Mouse (Mus musculus) cerebral cortex, adult 2 months (tissue): ENCODE measurements around the gene Mtmr11.

ENCODE experiments used
- WGBS: fragments of 180-500 bp; shearing (Covaris S2); methylation state at CpG from one replicate; pipeline ENCODE4 v1.1.7; 2018; 5-methylcytosine and 5-hydroxymethylcytosine counted together

Mtmr11 gene

GRCm38 (mm10) chr3:96209242-96209641, 47.4 kb downstream of the Mtmr11 start:
- WGBS, result 25% methylated on average over 15 of the region's 15 CpGs

- under 1% methylated on average over 12 of the region's 12 CpGs for WGBS
These were observed 57.4 kb downstream of the Mtmr11 start for GRCm38 (mm10) chr3:96219191-96219641.

GRCm38 (mm10) chr3:96219661-96220130, 57.9 kb downstream of the Mtmr11 start, which contains the start of the genes Bola1 and Hist2h2ab:
Gene Bola1, minus strand, starts transcription at chr3:96219709.
Gene Hist2h2ab, plus strand, starts transcription at chr3:96219865.
- WGBS, result under 1% methylated on average over 36 of the region's 37 CpGs

- under 1% methylated on average over 34 of the region's 47 CpGs for WGBS
These were observed 58.4 kb downstream of the Mtmr11 start for GRCm38 (mm10) chr3:96220131-96220764.

DNA sequence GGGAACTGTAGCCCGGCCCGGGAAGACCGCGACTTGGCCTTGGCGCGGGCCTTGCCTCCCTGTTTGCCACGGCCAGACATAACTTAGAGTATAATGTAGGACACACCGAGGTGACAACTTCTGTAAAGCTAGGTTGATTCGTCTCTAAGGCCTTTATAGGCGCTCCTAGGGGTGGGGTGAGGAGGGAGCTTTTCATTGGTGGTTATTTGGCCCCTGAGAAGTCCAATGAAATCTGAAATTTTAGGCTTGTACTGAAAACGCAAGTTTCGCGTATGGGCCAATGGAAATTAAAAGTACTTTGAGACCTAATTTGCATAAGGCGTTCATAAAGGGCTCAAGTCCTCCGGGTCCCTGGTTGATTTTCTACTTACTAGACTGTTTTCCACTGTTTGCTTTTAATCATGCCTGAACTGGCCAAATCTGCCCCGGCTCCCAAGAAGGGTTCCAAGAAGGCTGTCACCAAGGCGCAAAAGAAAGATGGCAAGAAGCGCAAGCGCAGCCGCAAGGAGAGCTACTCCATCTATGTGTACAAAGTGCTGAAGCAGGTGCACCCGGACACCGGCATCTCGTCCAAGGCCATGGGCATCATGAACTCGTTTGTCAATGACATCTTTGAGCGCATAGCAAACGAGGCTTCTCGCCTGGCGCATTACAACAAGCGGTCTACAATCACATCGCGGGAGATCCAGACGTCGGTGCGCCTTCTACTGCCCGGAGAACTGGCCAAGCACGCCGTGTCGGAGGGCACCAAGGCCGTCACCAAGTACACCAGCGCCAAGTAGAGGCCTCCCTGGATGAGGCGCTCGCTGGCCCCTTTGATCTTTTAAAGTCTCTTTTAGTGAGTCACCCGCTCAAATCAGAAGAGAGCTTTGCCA, 59.2 kb downstream of the Mtmr11 start, which contains the start of the genes Hist2h2ac and Hist2h2be:
Gene Hist2h2ac (minus strand): TSS at position 116 of the 875 bp plus-strand sequence.
Gene Hist2h2be (plus strand): TSS at position 355 of the 875 bp plus-strand sequence.
- under 1% methylated on average over 43 of the region's 43 CpGs for WGBS
